Mouse (Mus musculus) MEL (cell line): ENCODE measurements at regions not wholly inside any gene's neighbourhood (a gene's known extent, or its start where the extent isn't known, plus 50 kb on each side); places are given as distances from the start of the nearest gene placed in this dataset.

ENCODE experiments used
- HCFC1 ChIP-seq: IDR thresholded peaks from 2 replicates; pipeline ENCODE4 v1.6.1; 2012; ENCODE audit warnings: low read depth, mild to moderate bottlenecking, inconsistent platforms, low read length, improper control_type of control experiment, moderate library complexity
- JUND ChIP-seq: IDR thresholded peaks from 2 replicates; pipeline ENCODE4 v1.6.1; 2011; ENCODE audit warnings: low read depth, mild to moderate bottlenecking, improper control_type of control experiment, low read length
- MAFK ChIP-seq: IDR thresholded peaks from 2 replicates; pipeline ENCODE4 v1.6.1; 2011; ENCODE audit warnings: low read depth, mild to moderate bottlenecking, low read length, improper control_type of control experiment, borderline replicate concordance
- MEF2A ChIP-seq: IDR thresholded peaks from 2 replicates; pipeline ENCODE4 v1.6.1; 2014; ENCODE audit warnings: low read depth, mild to moderate bottlenecking, inconsistent platforms, low read length, improper control_type of control experiment; ENCODE audit not compliant: poor library complexity, insufficient replicate concordance, severe bottlenecking; ENCODE audit errors: extremely low read depth

DNA sequence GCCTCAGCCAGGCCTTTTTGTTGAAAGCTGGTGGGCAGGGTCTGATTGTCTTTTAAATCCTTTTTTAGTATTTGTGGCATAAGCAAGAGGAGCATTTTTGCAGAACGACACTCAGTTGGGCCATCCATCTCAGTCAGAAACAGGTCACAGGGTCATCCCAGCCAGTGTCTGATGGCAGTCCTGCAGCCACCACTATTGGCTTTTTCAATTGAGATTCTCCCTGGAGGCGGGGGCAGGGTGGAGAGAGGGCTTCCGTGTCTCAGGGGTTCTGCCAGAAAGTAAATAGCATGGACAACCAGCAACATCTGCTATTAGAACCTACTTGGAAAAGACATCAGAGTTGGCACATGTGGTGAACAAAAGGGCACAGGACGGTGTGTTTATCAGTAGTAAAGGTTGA, 293.8 kb upstream of the Npvf start:
- TF ChIP-seq HCFC1 (no peak), MAFK (no peak), JUND (no peak), MEF2A (no peak)
